Mouse (Mus musculus): Measurements from ENCODE around the gene Taf6. TPM values are rescaled to one million over a fixed set of nuclear protein-coding genes. Genes with fewer than 3 reads are reported as not detected.
"Not testable (repeated sequence)": the region's sequence is repeated elsewhere in the genome, so short reads cannot be mapped to it uniquely, and the experiment has no call there.

The Taf6 gene
- total RNA-seq (2022): 10 to 100 TPM; 37.9 to 42.7 (median 39.1) TPM

DNA sequence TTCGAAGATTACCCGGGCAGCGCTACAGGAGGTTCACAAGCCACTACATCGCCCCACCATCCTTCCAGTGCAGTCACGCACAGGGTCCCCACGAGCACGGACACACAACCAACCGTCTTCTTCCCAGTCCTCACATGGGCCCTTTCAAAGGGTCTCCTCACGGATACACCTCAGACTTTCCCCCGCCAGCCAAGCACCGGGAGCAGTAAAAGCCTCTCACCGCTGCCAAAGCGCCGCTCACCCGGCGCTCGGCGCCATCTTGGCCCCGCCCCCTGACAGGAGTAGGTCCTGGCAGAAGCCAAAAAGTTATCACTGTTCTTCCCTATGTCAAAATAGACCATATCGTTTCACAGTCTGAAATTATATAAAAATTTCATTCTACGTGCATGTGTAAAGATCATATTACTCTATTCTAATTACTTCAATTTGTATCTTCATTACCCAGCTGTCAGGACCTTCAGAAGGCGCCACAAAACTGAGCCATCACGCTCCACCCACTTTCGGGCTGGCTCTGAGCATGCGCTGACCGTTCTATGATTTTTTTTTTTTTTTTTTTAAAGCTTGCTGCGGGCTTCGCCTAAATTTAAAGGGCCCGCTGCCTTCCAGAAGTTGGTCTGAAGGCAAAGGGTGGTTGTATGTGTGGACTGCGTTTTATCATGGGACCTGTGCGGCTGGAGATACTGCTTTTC is at the start of gene Taf6, which contains the start of gene Cnpy4:
Taf6 (minus strand) TSS at position 502 of the 689 bp plus-strand sequence.
Cnpy4 (plus strand) TSS at position 536 of the 689 bp plus-strand sequence.
- DNase-seq (ENCODE audit: low spot score in 2 of 2): peak; percentile 74 to 84

DNA sequence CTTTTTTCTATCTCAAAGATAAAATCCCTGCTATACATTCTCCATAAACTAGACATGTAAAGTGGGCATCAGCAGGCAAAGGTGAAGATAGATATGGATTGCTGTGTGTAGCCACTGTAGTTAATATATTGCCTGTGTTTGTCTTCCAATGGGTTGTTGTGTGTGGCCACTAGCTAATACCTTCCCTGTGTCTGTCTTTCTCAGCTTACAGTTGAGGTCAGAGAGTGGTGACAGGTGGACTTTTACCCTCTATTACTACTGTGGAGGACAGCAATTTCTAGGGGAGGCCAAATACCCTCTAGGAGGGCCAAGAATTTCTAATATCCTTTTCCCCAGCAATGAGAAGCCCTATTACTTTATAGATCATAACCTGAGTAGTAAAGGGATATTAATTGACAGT is 47.0 kb upstream of the Taf6 start:
- DNase-seq (ENCODE audit: low spot score in 2 of 2): no peak

DNA sequence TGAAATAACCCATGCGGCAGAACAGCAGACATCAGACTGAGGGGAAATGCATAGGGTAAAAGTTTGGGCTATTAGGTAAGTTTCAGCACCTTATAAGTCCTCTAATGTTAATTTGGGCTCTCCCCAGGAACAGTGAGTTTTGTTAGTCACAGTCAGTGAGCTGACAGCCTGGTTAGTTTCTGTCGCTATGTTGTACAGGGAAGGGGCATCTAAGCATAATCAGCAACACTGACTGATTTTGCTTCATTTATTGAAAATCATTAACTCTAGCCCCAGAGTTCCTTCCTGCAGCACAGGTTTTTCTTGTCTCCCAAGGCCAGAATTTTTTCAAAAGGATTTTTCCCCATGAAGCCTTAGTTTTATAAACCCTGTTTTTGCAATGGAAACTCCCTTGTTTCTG is 46.5 kb upstream of the Taf6 start:
- no peak for DNase-seq (ENCODE audit: low spot score in 2 of 2)

DNA sequence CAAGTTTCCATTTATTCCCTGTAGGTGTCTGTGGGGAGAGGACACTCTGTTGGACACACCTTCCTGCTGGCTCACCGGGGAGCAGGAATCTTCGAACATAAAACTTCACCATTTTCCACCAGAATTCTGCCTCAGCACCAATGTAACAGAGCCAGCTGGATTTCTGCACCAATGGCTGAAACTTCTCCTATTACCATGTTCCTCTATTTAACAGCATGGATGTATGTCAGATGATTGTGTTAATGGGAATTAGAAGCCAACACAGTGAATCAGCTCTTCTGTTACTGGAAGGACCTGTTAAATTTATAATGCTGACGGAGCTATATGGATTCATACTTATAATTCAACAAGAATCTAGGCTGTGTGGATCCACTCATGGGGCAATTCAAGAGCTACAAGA is 42.3 kb upstream of the Taf6 start:
- no peak for DNase-seq (ENCODE audit: low spot score in 2 of 2)

DNA sequence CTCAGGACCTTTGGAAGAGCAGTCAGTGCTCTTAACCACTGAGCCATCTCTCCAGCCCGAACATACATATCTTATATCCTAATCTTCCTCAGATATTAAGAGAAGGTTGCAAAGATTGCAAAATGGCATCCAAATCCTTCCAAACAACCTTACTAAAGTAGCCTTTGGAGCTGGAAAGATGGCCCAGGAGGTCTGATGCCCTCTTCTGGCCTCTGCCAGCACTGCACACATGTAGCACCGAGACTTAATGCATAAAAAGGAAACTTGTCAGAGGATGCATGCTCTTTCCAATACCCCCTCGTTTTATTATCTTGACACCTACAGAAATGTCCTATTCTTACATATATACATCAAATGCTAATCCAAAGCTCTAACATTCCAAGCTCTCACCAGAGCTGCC is 40.8 kb upstream of the Taf6 start:
- DNase-seq (ENCODE audit: low spot score in 2 of 2): no peak

DNA sequence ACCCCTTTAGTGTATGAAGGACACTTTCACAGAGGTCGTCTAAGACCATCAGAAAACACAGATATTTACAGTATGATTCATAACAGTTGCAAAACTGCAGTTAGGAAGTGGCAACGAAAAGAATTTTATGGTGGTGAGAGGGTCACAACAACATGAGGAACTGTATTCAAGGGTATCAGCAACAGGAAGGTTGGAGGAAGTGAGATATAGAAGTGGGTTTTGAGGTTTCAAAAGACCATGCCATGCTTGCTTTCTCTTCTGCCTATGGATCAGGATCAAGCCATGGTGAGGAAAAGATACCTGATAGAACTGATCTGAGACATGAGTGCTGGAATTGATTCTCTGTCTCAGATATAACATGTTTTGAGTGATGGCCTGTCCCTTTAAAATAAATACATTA is 40.1 kb upstream of the Taf6 start:
- DNase-seq (ENCODE audit: low spot score in 2 of 2): no peak

DNA sequence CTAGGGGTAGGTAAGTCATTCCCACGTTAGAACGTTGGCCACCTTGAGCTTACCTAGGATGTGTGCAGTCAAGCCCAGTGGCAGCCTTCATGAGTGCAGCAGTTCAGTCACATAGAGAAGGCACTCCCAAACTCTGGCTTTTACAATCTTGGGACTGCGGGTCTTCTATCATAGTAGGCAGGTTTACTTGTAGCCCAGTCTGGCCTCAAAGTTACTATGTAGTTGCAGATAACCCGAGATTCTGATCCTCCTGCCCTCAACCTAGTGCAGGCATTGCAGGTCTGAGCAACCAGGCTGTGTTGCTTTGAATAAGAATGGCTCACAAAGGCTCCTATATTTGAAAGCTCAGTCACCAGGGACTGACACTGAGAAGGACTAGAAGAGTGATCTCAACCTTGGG is 39.2 kb upstream of the Taf6 start:
- DNase-seq (ENCODE audit: low spot score in 2 of 2): no peak

DNA sequence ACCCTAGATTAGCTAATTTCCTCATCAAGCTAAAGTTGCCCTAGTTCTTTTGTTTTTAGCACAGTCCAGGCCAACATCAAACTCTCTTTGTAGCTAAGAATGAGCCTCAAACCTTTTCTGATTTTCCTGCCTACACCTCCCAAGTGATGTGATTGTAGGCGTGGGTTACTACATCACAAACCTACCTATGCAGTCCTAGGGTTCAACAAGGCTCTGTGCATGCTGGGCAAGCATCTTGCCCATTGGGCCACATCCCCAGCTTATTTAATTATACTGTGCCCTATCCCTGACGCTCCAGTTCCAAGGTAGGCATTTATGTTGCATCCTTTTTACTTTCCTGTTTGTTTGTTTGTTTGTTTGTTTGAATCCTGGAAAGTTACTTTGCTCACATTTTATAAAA is 38.4 kb upstream of the Taf6 start, which contains the start of gene Nxpe5:
Nxpe5 (plus strand) TSS at position 199 of the 400 bp plus-strand sequence.
- DNase-seq (ENCODE audit: low spot score in 2 of 2): no peak

DNA sequence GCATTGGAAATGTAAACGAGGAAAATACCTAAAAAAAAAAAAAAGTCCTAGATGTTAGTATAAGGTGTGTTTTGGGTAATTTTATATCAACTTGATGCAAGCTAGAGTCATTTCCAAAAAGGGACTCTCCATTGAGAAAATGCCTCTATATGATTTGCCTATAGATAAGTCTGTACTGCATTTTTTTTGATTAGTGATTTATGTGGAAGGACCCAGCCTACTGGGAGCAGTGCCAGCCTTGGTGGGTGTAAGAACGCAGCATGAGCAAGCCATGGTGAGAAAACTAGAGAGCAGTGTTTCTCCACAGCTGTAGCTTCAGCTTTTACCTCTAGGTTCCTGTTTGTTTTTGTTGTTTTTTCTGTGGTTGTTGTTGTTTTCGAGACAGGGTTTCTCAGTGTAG is 36.0 kb upstream of the Taf6 start:
- DNase-seq (ENCODE audit: low spot score in 2 of 2): no peak

DNA sequence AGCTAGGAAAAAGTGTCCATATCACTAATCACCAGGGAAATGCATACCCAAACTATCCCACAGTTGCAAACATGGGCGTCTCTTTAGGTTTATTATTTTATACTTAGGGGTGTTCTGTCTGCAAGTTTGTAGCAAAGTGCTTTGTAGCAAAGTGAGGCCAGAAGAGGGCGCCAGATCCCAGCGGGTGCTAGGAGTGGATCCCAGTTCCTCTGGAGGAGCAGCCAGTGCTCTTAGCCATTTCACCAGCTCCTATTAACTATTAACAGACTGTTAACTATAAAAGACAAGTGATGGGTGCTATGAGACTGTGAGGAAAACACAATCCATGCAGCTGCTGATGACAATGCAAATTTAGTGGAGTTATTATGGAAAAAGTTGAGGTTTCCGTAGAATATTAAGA is 34.9 kb upstream of the Taf6 start:
- DNase-seq (ENCODE audit: low spot score in 2 of 2): peak; percentile 60 to 85

DNA sequence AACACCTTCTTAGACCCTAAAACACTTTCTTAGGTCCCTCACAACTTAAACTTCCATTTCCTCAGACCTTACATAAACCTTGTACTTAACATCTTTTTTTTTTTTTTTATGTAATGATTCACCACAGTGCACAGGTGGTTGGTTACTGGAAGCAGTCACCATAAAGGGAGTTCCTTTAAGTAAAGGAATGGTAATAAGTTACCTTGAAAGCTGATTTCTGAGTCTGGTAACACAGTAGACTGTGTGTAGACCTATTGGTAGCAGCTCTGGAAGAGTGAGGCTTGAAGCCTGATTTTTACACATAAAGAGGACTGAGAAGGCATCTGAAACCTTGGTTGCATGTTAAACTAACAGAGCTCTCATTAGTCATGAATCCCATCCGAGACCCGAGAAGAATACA is 32.6 kb upstream of the Taf6 start:
- no peak for DNase-seq (ENCODE audit: low spot score in 2 of 2)

DNA sequence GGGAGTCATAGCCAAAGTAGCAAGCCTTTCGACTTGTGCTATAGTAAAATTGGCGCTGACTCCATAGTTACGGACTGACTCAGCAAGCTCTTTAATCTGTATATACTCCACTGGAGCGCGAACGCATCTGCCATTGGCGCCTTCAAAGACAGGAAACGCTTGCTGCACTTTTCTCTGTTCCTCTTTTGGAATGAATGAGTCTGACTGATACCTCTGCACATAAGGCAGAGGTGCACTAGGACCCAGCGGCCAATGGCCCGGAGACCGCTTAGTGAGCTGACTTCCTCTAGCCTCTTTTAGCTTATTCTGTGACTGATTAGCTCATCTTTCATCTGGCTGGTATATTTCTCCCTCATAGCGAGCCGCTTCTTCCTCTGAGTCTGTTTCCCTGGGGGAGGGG is 29.4 kb upstream of the Taf6 start:
- DNase-seq (ENCODE audit: low spot score in 2 of 2): not testable (repeated sequence)

DNA sequence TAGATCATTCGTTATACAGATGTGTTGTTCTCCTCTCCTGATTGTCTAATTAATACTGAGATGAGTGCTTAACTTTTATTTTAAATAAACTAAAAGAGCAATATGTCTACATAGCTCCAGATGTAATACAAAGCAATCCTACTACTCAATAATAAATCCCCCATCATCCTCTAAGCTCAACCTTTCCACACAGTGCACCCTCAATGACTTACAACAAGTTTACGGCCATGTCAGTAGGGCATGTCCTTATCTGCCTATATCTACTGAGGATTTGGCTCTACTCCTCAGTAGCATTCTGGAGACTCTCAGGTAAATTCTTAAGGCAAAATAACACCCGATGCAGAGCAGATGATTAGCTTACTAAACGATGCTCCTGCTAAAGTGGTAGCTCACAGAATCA is 20.6 kb upstream of the Taf6 start:
- DNase-seq (ENCODE audit: low spot score in 2 of 2): no peak

DNA sequence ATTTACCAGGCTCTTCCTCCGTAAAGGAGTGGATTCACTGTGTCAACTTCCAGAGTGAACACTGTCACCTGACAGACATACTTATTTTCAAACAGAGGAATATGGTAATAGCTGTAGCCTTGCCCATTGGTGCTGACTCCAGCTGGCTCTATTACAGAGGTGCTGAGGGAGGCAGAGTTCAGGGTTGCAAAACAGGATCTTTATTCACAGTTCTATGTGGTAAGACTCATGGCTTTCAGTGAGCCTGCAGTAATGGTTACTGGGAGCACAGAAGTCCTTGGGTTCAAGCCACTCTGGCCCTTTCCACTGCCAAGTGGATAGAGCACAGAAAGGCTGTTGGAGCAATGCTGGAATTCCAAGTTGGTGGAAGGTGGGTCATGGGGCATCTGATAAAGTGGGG is 20.0 kb upstream of the Taf6 start:
- no peak for DNase-seq (ENCODE audit: low spot score in 2 of 2)

DNA sequence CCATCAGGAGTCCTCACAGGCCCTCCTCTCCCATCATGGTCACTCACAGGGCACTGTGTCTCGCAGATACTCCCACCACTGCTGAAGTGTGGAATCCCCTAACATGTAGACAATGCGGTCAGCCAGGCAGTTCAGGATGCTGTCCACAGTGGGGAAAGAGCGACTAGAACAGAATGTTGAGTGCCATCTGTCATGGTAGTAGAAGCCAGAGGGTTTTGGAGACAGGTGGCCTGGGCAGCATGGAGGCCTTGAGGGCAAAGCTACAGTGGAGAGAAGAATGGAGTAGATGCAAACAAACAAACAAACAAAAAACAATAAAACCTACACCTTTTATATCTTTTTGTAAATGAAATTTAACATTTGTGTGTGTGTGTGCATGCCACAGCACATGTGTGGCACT is 14.8 kb upstream of the Taf6 start:
- no peak for DNase-seq (ENCODE audit: low spot score in 2 of 2)

DNA sequence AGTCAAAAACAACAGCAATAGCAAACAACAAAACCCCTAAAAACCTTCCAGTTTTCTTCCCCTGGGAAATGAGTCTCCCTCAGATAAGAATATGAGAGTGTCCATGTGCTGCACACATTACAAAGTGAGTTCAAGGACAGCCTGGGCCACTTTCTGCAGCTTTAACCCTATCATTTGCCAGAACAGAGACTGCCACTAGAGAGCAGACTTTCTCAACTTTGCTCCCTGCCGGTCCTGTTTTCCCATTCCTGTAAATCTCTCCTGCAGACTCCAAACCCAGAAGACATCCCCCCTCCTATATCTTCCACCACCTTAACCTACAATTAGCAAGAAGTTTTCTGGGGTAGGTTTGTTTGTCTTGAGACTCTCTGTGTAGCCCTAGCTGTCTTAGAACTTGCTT is 12.3 kb upstream of the Taf6 start:
- DNase-seq (ENCODE audit: low spot score in 2 of 2): no peak

DNA sequence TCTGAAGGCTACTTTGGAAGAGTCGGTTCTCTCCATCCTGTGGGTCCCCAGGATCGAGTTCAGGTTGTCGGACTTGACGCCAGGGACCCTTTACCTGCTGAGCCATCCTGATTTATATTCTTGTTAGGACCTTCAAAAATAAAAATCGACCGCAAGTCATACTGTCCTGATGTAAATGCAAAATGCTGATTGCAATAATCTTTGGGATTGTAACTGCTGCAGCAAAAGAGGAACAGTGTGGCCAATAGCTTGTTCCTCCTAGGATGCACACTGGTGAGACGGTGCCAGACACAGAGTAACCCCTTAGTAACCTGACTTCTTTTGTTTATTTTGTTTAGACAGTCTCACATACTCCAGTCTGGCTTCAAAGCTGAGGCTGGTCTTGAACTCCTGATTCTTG is 8.2 kb upstream of the Taf6 start:
- DNase-seq (ENCODE audit: low spot score in 2 of 2): no peak

DNA sequence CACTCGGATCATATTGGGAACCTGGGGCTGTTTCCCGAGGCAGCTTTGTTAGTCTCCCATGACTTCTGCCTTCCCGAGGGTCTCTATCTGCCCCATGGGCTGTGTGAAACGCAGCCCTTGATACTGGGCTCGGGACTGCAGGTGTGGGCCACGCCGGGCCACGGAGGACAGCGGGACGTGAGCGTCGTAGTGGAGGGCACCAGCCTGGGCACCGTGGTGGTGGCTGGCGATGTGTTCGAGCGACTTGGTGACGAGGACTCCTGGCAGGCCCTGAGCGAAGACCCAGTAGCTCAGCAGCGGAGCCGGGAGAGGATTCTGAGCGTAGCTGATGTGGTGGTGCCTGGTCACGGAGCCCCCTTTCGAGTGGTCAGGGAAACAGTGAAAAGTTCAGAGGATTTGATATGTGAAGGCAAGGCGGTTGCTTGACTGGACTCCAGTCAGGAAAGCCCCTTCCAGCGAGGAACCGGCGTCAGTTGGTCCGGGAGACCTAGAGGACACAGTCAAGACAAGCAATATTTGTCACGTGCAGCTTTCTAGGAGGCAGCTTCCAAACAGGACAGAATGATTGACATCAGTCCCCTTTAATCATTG is 7.6 kb upstream of the Taf6 start:
- peak in 1 of 2 experiments; percentile 30 for DNase-seq (ENCODE audit: low spot score in 2 of 2)

DNA sequence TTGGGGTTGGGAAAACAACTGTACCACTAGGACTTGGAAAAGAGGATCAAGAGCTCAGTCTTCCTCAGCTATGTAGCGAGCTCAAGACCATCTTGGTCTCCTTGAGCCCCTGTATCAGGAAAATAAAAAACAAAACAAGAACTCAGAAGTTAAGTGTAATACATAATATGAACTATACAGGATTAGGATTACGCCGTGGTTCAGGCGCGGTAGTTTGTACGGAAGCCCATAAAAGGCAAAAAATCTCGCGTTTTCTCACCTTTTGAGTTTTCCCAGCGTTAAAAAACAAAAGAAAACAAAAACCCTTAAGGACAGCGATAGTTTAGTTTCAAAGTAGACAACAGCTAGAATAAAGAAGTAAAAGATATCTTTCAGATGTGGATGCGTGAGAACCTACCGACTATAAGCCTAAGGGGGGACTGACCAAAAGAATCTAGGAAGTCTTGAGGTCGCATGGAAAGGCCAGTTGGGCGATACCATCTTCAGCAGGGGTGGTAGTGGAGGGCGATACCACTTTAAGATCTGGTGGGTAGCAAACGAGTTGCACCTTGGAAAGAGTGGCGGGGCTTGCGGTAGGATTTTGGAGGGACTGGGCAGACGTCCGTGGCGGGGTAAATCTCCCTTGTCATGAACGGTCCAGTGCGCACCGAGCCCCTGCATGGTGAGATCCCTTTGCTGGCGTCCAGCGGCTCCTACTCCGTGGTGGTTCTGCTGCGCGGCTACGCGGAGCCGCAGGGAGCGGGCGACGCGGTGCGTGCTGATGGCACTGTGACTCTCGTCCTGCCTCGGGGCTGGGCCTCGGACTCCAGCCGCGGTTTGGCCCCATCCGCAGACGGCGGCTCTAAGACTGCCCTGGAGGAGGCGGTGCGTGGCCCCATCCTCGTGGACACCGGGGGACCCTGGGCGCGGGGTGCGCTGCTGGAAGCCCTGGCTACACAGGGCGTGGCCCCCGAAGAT is 6.8 kb upstream of the Taf6 start, which contains the start of gene Mblac1:
Mblac1 (plus strand) TSS at position 544 of the 957 bp plus-strand sequence.
- DNase-seq (ENCODE audit: low spot score in 2 of 2): peak; percentile 78 to 83

DNA sequence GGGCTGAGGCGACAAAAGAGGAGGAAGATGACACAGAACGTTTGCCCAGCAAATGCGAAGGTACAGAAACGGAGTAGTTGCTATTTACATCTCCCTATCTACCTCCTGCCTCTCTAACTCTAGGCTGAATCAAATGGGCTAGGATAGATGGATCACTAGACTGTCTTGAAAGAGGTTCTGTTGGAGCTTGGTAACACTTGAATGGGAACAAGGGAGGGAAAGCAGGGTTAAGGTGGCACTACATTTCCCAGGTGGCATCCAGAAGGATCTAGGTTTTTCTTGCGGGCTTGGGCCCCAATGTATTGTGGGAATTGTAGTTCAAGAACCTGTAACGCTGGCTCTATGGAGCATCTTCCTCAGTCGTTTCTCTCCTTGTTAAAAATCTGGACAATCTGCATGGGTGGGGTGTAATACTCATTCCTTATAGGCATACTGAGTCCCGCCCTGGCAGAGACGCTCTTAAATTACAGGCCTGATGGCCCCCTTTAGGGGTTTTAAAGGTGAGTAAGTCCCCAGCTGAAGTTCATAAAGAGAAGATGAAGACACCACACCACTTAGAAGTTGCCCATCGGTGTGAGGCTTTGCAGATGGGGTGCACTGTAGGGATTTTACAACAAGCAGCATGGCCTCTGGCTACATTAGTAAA is 533 bp upstream of the Taf6 start:
- peak; percentile 75 to 76 for DNase-seq (ENCODE audit: low spot score in 2 of 2)

DNA sequence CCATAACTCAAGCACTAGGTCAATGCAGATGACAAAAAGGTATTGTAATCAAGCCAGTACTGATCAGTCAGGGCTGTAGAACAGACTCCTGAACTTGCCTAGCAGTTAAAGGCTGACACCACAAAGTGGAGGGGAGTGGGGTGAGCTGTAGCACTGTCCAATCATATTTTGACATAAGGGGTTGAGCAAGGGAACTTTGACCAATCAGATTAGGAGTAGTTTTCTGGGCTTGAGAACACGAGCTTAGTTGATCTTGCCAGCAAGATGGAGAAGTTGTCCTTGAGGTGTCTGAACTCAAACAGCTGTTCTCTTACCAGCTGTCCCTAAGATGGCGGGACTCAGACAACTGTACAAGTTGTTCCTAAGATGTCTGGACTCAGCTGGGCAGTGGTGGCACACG is 14.0 kb downstream of the Taf6 start:
- no peak for DNase-seq (ENCODE audit: low spot score in 2 of 2)

Measured in layer of hippocampus, adult 8-10 months (tissue).